Mouse (Mus musculus): Measurements from ENCODE around the gene Extl2. TPM values are rescaled to one million over a fixed set of nuclear protein-coding genes. Genes with fewer than 3 reads are reported as not detected.

Gene Extl2
- polyA plus RNA-seq (2012; rRNA removed) (8.6 and 9.2 TPM in 2 replicates), polyA plus RNA-seq (2014; fragmentation: Nextera tagmentation; extraction: Ambion mirVana) (19.4 and 20.1 TPM in 2 replicates)

- Histone ChIP-seq H3K4me3 (replicated peaks; ENCODE audit: low read length) (peak within 1 kb of the TSS; percentile 90), H3K4me1 (ENCODE audit: control insufficient read depth, insufficient read depth, low read length) (no peaks in the 10 kb centered on the region), H3K27ac (replicated peaks; ENCODE audit: low read depth, low read length) (peak within 1 kb of the TSS; percentile 78), H3K27me3 (ENCODE audit: control insufficient read depth, insufficient read depth, low read length) (no peaks in the 10 kb centered on the region), H3K9ac (ENCODE audit: low read depth, low read length, severe bottlenecking) (peak within 1 kb of the TSS; percentile 87), H3K36me3 (ENCODE audit: control insufficient read depth, insufficient read depth, low read length) (peaks cover 16% of the 10 kb centered on the region), H3K4me2 (replicated peaks; ENCODE audit: low read depth, low read length, severe bottlenecking) (peak within 1 kb of the TSS; percentile 77), H3K9me3 (ENCODE audit: control insufficient read depth, low read length) (no peaks in the 10 kb centered on the region)
- 2% methylated on average over 65 of the region's 67 CpGs for WGBS
- peak; percentile 64; the same call in 1 of the 2 replicates for TF ChIP-seq POLR2A (IDR thresholded peaks at IDR 0.05; ENCODE audit: borderline replicate concordance, extremely low read depth, insufficient read depth, insufficient read length)
- ATAC-seq (ENCODE audit: low FRiP score, low read depth) (peak; percentile 90), DNase-seq (ENCODE audit: low spot score) (peak; percentile 73)
Measured at GRCm38 (mm10) chr3:116006978-116007940, at the start of gene Extl2, which contains the start of gene Slc30a7. Gene Extl2 (plus strand): TSS chr3:116007462. Gene Slc30a7 (minus strand): TSS chr3:116007406.

DNA sequence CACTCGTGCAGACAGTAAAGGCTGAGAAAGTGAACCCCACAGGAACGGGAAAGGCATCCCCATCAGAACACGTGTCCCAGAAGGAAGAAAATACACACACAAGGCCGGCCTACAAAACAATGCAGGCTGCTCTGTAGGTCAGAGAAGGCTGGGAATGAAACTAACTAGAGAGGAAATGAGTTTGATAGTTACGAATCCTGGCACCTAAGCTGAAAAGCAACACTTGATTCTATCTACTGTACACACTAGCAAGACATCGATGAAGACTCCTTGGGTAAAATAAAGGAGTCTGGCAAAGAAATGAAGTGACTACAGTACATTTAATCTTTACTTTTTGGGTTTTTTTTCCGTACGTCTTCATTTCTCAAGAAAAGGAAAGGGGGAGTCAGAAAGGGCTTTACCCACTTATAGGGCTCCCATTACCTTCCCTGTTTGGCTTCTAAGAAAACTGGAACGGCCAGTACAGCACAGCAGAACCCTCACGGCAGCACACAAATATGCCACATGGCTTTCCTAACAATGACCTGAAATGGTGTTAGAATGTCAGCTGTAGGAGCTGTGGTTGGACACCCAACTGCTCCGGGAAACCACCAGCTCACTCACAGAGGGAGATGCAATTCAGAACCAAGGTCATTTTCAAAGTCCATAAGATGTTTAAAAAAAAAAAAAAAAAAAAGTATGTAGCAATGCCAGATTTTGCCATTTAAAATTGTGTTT is 45.8 kb upstream of the Extl2 start:
- Histone ChIP-seq H3K4me2 (replicated peaks; ENCODE audit: low read depth, low read length, severe bottlenecking) (no peak overlapping the region), H3K4me1 (ENCODE audit: control insufficient read depth, insufficient read depth, low read length) (no peaks in the 10 kb centered on the region; the same call in 1 of the 2 replicates), H3K9me3 (ENCODE audit: control insufficient read depth, low read length) (no peaks in the 10 kb centered on the region), H3K36me3 (ENCODE audit: control insufficient read depth, insufficient read depth, low read length) (peaks cover 29% of the 10 kb centered on the region), H3K27ac (replicated peaks; ENCODE audit: low read depth, low read length) (peak overlapping the region; percentile 75), H3K27me3 (ENCODE audit: control insufficient read depth, insufficient read depth, low read length) (no peaks in the 10 kb centered on the region), H3K4me3 (replicated peaks; ENCODE audit: low read length) (no peak overlapping the region), H3K9ac (ENCODE audit: low read depth, low read length, severe bottlenecking) (no peak overlapping the region)
- WGBS: 56% methylated on average over 11 of the region's 11 CpGs
- TF ChIP-seq POLR2A (IDR thresholded peaks at IDR 0.05; ENCODE audit: borderline replicate concordance, extremely low read depth, insufficient read depth, insufficient read length): no peak
- ATAC-seq (ENCODE audit: low FRiP score, low read depth): peak; percentile 62
- DNase-seq (ENCODE audit: low spot score): no peak

DNA sequence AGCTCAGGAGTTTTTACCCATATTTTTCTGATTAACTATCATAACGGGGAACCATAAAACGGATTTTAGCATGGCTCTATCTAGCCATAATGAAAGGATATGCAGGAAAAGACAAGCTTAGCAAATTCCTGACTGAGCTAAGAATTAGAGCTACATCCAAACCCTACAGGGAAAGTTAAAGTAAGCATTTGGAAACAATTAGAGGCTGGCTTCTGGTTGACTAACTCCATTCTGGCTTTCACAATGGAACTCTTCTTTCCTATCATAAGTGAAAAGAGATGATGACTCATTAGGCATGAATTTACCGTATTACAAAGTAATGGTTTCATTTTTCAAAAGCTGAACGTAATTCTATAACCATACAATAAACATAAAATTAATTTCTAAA is 45.2 kb upstream of the Extl2 start:
- ATAC-seq (ENCODE audit: low FRiP score, low read depth): peak; percentile 82
- Histone ChIP-seq H3K9ac (ENCODE audit: low read depth, low read length, severe bottlenecking) (no peak overlapping the region), H3K9me3 (ENCODE audit: control insufficient read depth, low read length) (no peaks in the 10 kb centered on the region), H3K27ac (replicated peaks; ENCODE audit: low read depth, low read length) (peak overlapping the region; percentile 75; the same call in 1 of the 2 replicates), H3K27me3 (ENCODE audit: control insufficient read depth, insufficient read depth, low read length) (no peaks in the 10 kb centered on the region), H3K36me3 (ENCODE audit: control insufficient read depth, insufficient read depth, low read length) (peaks cover 28% of the 10 kb centered on the region), H3K4me2 (replicated peaks; ENCODE audit: low read depth, low read length, severe bottlenecking) (no peak overlapping the region), H3K4me3 (replicated peaks; ENCODE audit: low read length) (no peak overlapping the region), H3K4me1 (ENCODE audit: control insufficient read depth, insufficient read depth, low read length) (no peaks in the 10 kb centered on the region; the same call in 1 of the 2 replicates)
- WGBS: 36% methylated on average over 4 of the region's 4 CpGs
- TF ChIP-seq POLR2A (IDR thresholded peaks at IDR 0.05; ENCODE audit: borderline replicate concordance, extremely low read depth, insufficient read depth, insufficient read length): no peak
- DNase-seq (ENCODE audit: low spot score): peak; percentile 85

DNA sequence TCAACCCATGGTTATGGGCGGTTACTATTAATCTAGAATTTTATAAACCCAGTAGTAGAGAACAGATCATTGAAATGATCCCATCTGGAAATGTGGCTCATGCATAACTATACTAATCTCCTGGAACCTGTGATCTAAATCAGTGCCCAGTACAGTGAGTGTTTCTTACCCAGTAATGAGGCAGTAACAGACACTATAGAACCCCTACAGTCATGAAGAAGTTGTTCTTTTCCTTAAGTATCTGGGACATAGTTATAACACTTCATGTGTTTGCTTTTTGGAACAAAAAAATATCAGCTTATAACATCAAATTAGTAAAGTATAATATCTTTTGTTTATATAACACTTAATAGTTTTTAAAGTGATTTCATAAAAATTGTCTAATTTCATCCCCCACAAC is 43.7 kb upstream of the Extl2 start:
- H3K27ac ChIP-seq (replicated peaks; ENCODE audit: low read depth, low read length): no peak overlapping the region
- peaks cover 16% of the 10 kb centered on the region for H3K36me3 ChIP-seq (ENCODE audit: control insufficient read depth, insufficient read depth, low read length)
- H3K27me3 ChIP-seq (ENCODE audit: control insufficient read depth, insufficient read depth, low read length): no peaks in the 10 kb centered on the region
- no peak for DNase-seq (ENCODE audit: low spot score)
- no peak overlapping the region for H3K9ac ChIP-seq (ENCODE audit: low read depth, low read length, severe bottlenecking)
- ATAC-seq (ENCODE audit: low FRiP score, low read depth): no peak
- no peak overlapping the region for H3K4me3 ChIP-seq (replicated peaks; ENCODE audit: low read length)
- no peak overlapping the region for H3K4me2 ChIP-seq (replicated peaks; ENCODE audit: low read depth, low read length, severe bottlenecking)
- 97% methylated on average over 1 of the region's 1 CpGs for WGBS
- TF ChIP-seq POLR2A (IDR thresholded peaks at IDR 0.05; ENCODE audit: borderline replicate concordance, extremely low read depth, insufficient read depth, insufficient read length): no peak
- H3K9me3 ChIP-seq (ENCODE audit: control insufficient read depth, low read length): no peaks in the 10 kb centered on the region
- H3K4me1 ChIP-seq (ENCODE audit: control insufficient read depth, insufficient read depth, low read length): no peaks in the 10 kb centered on the region; the same call in 1 of the 2 replicates

- Histone ChIP-seq H3K9me3 (ENCODE audit: control insufficient read depth, low read length) (no peaks in the 10 kb centered on the region), H3K4me3 (replicated peaks; ENCODE audit: low read length) (no peak overlapping the region), H3K36me3 (ENCODE audit: control insufficient read depth, insufficient read depth, low read length) (peaks cover 11% of the 10 kb centered on the region), H3K4me1 (ENCODE audit: control insufficient read depth, insufficient read depth, low read length) (no peaks in the 10 kb centered on the region; the same call in 1 of the 2 replicates), H3K9ac (ENCODE audit: low read depth, low read length, severe bottlenecking) (no peak overlapping the region), H3K4me2 (replicated peaks; ENCODE audit: low read depth, low read length, severe bottlenecking) (no peak overlapping the region), H3K27me3 (ENCODE audit: control insufficient read depth, insufficient read depth, low read length) (no peaks in the 10 kb centered on the region), H3K27ac (replicated peaks; ENCODE audit: low read depth, low read length) (no peak overlapping the region)
- DNase-seq (ENCODE audit: low spot score): no peak
- peak; percentile 42 for ATAC-seq (ENCODE audit: low FRiP score, low read depth)
- 67% methylated on average over 5 of the region's 5 CpGs for WGBS
- no peak for TF ChIP-seq POLR2A (IDR thresholded peaks at IDR 0.05; ENCODE audit: borderline replicate concordance, extremely low read depth, insufficient read depth, insufficient read length)
Measured at GRCm38 (mm10) chr3:115964071-115964470, 43.2 kb upstream of the Extl2 start.
